Mouse (Mus musculus): Measurements from ENCODE around the gene Sall4.
A peak's percentile ranks its signal among the peaks of the same experiment; 100 is the strongest.
"Not testable (repeated sequence)": the region's sequence is repeated elsewhere in the genome, so short reads cannot be mapped to it uniquely, and the experiment has no call there.

Gene Sall4

DNA sequence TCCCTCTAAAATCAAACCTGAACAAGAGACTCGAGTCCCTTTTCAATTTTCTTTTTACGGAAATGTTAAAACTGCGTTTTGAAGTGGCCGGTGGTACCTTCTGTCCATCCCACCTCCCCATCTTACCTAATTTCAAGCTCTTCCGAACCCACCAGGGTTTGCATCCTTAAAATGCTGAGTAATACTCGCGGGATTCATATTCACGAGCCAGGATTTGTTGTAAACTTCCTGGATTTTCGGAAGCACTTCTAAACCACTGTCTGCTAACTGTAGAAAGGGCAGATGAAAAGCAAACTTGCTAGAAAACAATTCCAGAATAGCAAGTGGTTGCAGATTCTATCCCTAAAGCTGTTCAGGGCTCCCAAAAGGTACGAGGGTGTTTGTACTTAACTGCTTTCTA lies at the start of gene Sall4:
Gene Sall4, minus strand, starts transcription at position 362 of the 400 bp plus-strand sequence.
- DNase-seq = no peak

- no peak for DNase-seq
Measured at GRCm38 (mm10) chr2:168813243-168813642, 45.5 kb upstream of the Sall4 start.

DNA sequence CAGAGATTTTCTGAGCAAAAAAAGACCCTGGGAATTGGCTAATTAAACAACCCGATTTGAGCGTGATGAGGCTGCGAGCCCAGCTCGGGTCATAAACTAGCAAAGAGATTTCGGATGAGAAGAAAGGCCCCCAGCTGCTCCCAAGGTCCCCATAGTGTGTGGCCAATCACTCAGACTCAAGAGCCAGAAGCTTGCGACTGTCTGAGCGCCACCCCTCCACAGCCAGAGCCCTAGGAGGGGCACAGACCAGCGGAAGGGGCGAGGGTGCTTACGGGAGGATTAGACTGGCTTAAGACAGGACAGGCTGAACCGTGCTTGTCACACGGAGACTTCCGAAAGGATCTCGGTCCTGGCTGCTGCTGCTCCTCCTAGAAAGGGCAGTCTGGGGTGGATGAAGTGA lies 42.2 kb upstream of the Sall4 start:
- DNase-seq = no peak

DNA sequence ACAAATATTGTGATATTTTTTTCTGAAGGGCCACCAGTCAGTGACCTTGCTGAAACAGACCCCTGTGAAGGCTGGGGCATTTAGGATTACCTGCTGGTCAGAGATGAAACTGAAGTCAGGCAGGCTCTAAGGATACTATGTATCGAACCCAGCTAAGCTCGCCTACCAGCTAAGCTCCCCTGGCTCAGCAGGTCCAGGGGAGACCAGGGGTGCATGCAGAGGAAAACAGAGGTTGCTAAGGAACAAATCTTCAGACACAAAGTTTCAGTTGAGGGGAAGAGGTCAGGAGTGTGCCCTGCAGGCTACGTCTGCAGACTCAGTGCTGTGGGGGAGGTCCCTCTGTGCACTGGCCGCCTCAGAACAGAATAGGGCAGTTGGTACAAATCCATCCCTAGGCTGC lies 39.9 kb upstream of the Sall4 start:
- no peak for DNase-seq

DNA sequence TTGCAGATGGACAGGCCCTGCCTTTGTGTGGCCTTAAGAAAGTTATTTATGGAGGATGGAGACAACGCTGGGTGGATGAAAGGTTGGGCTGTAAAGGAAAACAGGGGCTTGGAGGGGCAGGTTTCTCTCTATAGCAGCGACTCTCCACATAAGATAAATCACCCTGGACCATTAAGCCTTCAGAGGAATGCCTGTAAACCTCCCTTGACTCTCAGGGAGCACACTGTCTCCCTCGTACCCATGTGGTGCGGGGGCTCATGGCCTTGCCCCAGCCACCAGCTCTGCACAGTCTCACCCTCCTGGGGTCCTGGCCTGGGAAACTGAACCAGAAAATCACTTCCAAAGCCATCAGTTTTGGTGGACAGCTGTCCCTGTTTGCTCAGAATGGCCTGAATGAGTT lies 36.1 kb upstream of the Sall4 start:
- DNase-seq = no peak

DNA sequence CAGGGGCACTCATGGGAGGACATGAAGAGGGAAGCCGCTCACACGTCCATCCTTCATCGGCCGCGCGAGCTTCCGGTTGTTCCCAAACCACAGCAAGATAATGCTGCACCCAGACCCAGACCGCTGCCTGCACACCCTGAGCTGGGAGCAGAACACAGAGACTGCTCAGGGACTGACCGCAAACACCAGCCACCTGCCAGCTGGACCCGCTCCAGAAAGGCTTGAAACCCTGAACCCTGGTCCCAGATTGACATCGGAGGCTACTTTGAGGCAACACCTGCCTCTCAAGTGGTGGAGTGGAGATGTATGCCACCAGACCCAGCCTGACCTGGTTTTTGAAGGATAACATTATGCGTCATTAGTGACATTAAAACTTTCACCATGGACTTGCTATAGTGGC lies 31.6 kb upstream of the Sall4 start:
- no peak for DNase-seq

DNA sequence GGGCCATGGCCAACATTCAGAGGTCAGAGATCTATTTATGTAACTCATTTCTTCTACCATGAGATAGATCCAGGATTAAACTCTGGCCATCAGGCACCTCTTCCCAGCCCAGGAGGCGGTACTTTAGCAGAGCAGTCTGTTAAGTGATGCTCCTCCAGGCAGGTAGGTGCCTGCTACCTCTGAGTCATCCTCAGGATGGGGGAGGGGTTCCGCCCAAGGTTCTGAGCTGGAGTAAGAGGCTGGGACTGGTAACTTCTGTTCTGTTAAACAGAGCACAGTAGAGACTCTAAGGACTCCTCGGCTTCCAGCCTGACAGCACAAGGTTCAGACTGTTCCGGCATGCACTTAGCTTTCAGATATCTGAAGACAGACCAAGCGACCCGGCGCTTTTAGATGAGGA lies 31.2 kb upstream of the Sall4 start:
- no peak for DNase-seq

GRCm38 (mm10) chr2:168791115-168791802 lies 23.5 kb upstream of the Sall4 start:
- DNase-seq = no peak

- DNase-seq = no peak
Measured at GRCm38 (mm10) chr2:168786174-168786573, 18.4 kb upstream of the Sall4 start.

DNA sequence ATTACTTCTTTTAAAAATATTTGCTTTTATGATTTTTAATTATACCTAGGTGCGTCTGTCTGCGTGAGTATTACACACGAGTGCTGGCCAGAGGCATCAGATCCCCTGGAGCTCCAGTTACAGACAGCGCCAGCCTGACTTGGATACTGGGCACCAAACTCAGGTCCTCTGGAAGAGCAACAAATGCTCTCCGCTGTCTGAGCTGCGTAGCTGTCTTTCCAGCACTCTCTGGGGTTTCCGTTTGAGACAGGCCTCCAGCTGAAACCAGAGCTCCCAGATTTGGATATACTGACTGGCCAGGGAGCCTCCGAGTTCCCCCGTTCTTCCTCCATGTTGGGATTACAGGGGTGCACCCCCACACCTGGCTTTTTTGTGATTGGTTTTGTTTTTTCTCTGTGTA lies 12.9 kb upstream of the Sall4 start:
- DNase-seq = no peak

GRCm38 (mm10) chr2:168780024-168780423 lies 12.3 kb upstream of the Sall4 start:
- DNase-seq = no peak

- no peak for DNase-seq
Measured at GRCm38 (mm10) chr2:168777481-168777880, 9.7 kb upstream of the Sall4 start.

- DNase-seq = no peak
Measured at GRCm38 (mm10) chr2:168776238-168776637, 8.5 kb upstream of the Sall4 start.

DNA sequence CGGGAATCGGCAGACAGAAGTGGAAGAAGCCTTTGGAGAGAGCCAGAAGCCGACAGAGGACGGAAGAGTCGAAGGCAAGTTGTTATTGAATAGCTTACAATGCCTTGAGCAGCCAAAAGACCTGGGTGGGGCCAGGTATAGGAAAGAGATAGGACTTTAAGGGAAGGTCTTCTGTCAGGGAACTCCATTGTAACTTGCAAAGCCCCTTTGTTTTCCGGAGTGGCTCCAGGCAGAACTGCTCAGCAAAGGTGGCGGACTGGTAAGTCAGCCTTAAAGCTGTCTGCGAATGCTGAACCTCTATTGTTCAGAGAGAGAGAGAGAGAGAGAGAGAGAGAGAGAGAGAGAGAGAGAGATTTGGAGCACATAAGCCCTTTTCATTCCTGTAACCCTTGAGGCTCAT lies 1.5 kb upstream of the Sall4 start:
- DNase-seq = no peak

- DNase-seq = no peak
Measured at GRCm38 (mm10) chr2:168766538-168767361, 993 bp downstream of the Sall4 start.

DNA sequence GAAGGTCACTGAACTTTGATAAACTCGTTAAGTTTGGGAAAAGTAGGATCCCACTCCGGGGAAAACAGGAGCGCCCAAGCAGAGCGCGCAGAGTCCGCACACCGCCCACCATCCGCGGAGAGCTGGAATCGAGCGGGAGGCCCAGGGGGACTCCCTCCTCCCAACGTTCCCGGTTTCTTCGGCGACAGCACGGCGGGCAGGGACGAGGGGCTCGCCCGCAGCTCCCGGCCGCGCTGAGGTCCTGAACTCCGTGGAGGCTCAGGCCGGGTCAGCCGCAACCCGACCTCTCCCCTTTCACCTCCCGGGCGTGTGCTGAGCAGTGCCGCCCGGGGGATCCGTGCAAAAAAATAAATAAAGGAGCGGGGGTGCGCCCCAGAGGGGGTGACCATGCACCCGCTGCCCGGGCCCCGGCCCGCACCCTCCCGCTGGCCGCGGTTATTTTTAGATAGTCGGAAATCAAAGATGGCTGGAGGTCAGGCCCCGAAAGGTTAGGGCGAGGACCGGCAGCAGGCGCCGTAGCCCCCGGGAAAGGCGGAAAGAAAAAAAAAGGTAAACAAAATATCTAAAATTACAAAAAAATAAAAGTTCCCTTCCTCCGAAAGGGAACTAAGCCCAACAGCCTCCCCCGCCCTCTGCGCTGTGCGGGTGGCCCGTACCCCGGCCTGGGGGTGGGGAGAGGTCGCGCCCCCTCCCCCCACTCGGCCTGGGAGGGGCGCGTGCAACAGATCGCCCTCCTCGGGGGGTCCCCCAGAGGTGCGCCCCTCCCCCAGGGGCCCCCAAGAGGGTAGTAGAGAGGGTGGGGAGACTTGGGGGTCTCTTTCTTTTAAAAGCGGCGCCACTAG lies 1.8 kb downstream of the Sall4 start:
- DNase-seq = peak in 1 of 2 experiments; percentile 4

DNA sequence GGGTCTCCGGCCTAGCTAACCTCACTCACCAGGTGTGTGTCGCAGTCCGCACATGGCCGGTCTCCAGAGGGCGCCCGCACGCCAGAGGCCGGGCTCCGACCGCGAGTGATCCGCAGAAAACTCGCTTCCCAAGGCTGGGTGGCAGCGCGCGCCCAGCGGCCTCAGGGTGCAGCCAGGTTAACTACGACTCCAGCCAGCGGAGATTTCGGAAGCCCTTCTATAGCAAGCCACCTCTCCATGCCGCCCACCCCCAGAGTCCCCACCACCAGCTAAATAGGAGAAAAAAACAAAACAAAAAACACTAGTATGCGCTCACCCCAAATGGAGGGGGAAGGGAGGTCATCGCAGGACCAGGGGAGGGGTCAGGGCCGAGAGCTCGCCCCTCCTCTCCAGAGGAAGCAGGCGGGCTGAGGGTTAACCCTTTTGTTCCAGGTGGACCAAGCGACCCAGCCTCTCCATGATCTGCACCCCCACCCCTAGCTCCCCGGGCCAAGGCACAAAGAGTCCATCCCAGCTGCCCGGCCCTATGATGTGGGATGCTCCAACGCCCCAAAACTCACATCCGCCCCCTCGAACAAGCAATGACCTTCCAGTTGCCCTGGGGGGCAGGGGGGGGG lies 2.6 kb downstream of the Sall4 start:
- DNase-seq = peak; percentile 55 to 56

DNA sequence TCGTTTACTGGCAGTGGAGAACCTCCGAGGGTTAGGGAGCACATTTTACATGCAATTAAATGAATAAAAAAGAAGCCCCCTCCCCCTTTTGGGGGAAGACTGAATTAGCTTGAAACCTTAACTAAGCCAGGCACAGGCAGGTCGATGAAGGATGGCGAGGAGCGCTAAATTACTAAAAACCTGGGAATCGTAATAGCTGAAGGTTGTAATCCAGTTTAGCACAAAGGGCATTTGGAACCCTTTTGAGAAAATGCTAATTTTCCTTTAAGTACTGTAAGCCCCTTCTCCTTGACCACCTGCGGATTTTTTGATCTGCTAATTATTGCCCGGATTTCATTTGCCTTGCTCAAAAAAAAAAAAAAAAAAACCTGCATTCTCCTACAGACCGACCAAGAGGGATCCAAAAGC lies 3.3 kb downstream of the Sall4 start:
- no peak for DNase-seq

DNA sequence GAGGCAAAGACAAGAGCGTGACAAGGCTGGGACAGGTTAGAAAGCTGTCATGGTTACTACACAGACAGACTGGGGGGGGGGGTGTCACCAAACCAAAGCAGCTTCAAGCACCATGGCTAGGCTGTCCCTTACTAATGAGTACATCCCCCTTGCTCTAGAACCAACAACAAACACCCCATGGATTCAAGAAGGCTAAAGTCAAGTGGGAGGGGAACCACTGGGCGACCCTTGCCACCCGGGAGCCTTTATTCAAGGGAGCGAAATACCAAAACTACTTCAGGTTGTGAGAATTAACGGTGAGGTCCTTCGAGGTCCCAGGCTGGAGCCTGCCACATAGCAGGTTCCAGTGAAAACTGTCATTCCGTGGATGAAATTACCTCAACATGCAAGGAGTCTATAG lies 4.0 kb downstream of the Sall4 start:
- DNase-seq = no peak

DNA sequence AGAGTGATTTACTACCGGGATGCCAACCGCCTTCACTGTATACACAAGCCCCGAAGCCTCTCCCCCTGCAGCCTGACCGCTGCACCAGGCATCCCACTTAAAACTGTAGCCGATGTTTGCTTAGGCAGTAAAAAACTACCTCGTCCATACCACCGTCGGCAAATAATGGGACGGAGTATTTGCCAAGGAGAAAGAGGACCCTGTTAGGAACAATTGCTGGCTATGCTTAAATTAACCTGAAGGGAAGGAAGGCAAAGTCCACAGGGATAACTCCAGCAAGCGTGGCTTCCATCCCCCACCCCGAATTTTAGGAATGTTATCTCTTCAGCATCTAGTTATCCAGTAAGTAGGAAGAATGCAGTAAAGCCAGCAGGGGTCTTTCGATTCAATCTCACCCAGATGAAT lies 5.3 kb downstream of the Sall4 start:
- DNase-seq = no peak

- DNase-seq = no peak
Measured at GRCm38 (mm10) chr2:168761954-168762353, 5.8 kb downstream of the Sall4 start.

GRCm38 (mm10) chr2:168761141-168761540 lies 6.6 kb downstream of the Sall4 start:
- DNase-seq = no peak

DNA sequence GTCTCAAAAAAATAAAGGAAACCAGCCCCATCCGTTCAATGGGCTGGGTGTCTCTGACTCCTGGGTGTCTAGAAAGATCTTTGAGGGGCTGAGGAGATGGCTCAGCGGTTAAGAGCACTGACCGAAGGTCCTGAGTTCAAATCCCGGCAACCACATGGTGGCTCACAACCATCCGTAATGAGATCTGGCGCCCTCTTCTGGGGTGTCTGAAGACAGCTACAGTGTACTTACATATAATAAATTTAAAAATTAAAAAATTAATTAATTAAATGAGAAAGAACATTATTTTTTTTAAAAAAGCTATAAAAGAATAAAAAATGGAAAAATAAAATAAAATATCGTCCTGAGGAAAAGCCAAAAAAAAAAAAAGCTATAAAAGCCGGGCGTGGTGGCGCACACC lies 23.3 kb downstream of the Sall4 start:
- not testable (repeated sequence) for DNase-seq

Data from thymus, postnatal 36 days (tissue).